Mouse (Mus musculus) heart, postnatal 0 days (tissue): ENCODE results near the gene Ubqlnl.

Experiments used
- CTCF ChIP-seq: IDR thresholded peaks from 2 replicates; pipeline ENCODE4 v1.5.1; 2016; ENCODE audit warnings: antibody characterized with exemption, control low read depth, low read depth
- EP300 ChIP-seq: IDR thresholded peaks from 2 replicates; pipeline ENCODE4 v1.6.1; 2016; ENCODE audit warnings: antibody characterized with exemption, low read depth

DNA sequence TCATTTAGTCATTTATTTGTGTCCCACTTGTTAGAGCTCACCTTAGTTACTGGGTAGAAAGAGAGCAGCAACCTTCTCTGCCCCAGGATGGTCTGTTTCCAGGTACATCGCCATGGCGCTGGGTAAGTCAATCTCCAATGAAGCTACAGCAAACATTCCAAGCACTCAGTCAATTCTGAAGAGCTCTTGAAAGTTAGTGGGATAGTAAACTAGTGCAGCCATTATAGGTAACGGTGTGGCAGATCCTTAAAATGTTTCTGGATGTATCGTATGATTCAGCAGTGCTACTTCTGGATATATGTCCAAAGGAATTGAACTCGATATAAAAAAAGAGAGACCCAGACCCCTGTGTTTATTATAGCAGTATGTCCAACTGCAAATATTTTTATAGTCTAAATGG, 13.1 kb downstream of the Ubqlnl start, which contains the start of gene Olfr643:
- TF ChIP-seq CTCF = no peak
- TF ChIP-seq EP300 = no peak
